18 mouse cellular contexts compared by ENCODE assay signal in genomic region chr17:86572136-86572535, GRCm38 (mm10).
"Had no signal": no experiment of that assay in that cellular context is flagged by ENCODE, and none has a peak within 500 bp of the region (broad histone marks: within the 10 kb centered on the region; RNA-seq: fewer than 3 reads in every experiment).

No protein-coding gene starts in this region.

- DNase-seq: kidney, adult 8-10 months; layer of hippocampus, adult 9-11 months; liver; right cerebral cortex, adult 18-20 months; right cerebral cortex, postnatal 14 days; right cerebral cortex, postnatal 4 days; thymus, postnatal 25 days had no signal

- H3K9me3 ChIP-seq: limb, embryonic 10.5 days; limb, embryonic 13.5 days; liver, embryonic 12.5 days; liver, embryonic 15.5 days; midbrain, embryonic 12.5 days; midbrain, embryonic 15.5 days; neural tube, embryonic 12.5 days; neural tube, embryonic 15.5 days had no signal

- H3K36me3 ChIP-seq: limb, embryonic 10.5 days; limb, embryonic 13.5 days; liver, embryonic 12.5 days; liver, embryonic 15.5 days; midbrain, embryonic 12.5 days; midbrain, embryonic 15.5 days; neural tube, embryonic 12.5 days; neural tube, embryonic 15.5 days had no signal

- ATAC-seq: intestine, postnatal 0 days; liver, embryonic 12.5 days; midbrain, embryonic 15.5 days had no signal

- H3K4me2 ChIP-seq: limb, embryonic 13.5 days; liver, embryonic 12.5 days; liver, embryonic 15.5 days; midbrain, embryonic 12.5 days; midbrain, embryonic 15.5 days; neural tube, embryonic 12.5 days; neural tube, embryonic 15.5 days had no signal

- H3K4me3 ChIP-seq: layer of hippocampus, adult 2 months; limb, embryonic 10.5 days; limb, embryonic 13.5 days; liver, embryonic 12.5 days; liver, embryonic 15.5 days; midbrain, embryonic 12.5 days; midbrain, embryonic 15.5 days; neural tube, embryonic 12.5 days; neural tube, embryonic 15.5 days had no signal

- H3K9ac ChIP-seq: limb, embryonic 13.5 days; liver, embryonic 12.5 days; liver, embryonic 15.5 days; midbrain, embryonic 12.5 days; midbrain, embryonic 15.5 days; neural tube, embryonic 12.5 days; neural tube, embryonic 15.5 days had no signal

- H3K4me1 ChIP-seq: limb, embryonic 10.5 days; limb, embryonic 13.5 days; liver, embryonic 12.5 days; liver, embryonic 15.5 days; midbrain, embryonic 12.5 days; midbrain, embryonic 15.5 days; neural tube, embryonic 12.5 days; neural tube, embryonic 15.5 days had no signal

- H3K27me3 ChIP-seq: limb, embryonic 13.5 days; liver, embryonic 12.5 days; liver, embryonic 15.5 days; midbrain, embryonic 12.5 days; midbrain, embryonic 15.5 days; neural tube, embryonic 12.5 days; neural tube, embryonic 15.5 days had no signal

- H3K27ac ChIP-seq: limb, embryonic 10.5 days; limb, embryonic 13.5 days; liver, embryonic 12.5 days; liver, embryonic 15.5 days; macrophage; midbrain, embryonic 12.5 days; midbrain, embryonic 15.5 days; neural tube, embryonic 12.5 days; neural tube, embryonic 15.5 days had no signal
